Mouse (Mus musculus): ENCODE results near the gene Fam117b. TPM values are rescaled to one million over a fixed set of nuclear protein-coding genes. Genes with fewer than 3 reads are reported as not detected.

The Fam117b gene
- total and polyA plus RNA-seq, 3 experiments, result 6.4 to 11.4 (median 8.8) TPM

GRCm38 (mm10) chr1:59917401-59917800 is 4.6 kb downstream of the Fam117b start:
- no peak for TF ChIP-seq BHLHE40 (IDR thresholded peaks at IDR 0.05; ENCODE audit: low read depth, low read length)
- no peak overlapping the region for H3K4me3 ChIP-seq (replicated peaks in 1 of 3; ENCODE audit: low read depth in 2 of 3, low read length in 2 of 3, poor library complexity in 1 of 3)
- peaks cover 8% of the 10 kb centered on the region; the same call in 1 of the 2 replicates for H3K79me2 ChIP-seq (replicated peaks; ENCODE audit: control insufficient read depth, extremely low read depth, insufficient read depth, poor library complexity, severe bottlenecking)
- H3K9me3 ChIP-seq (replicated peaks; ENCODE audit: low read length), result no peaks in the 10 kb centered on the region
- H3K4me1 ChIP-seq (ENCODE audit: control insufficient read depth in 1 of 2, insufficient read depth in 2 of 2), result peaks cover 4 to 29% of the 10 kb centered on the region in 2 experiments; a peak in 2 of 4 replicates
- DNase-seq (ENCODE audit: extremely low read depth), result no peak
- H3K27me3 ChIP-seq (replicated peaks), result no peaks in the 10 kb centered on the region
- no peak overlapping the region for H3K9ac ChIP-seq (ENCODE audit: insufficient read depth, low read depth)
- H3K4me2 ChIP-seq (ENCODE audit: insufficient read depth, low read depth, poor library complexity, severe bottlenecking), result no peak overlapping the region
- no peaks in the 10 kb centered on the region for H3K36me3 ChIP-seq (replicated peaks in 1 of 2; ENCODE audit: control insufficient read depth in 1 of 2, insufficient read depth in 1 of 2, low read length in 1 of 2)
- dilution Hi-C loops (cut with MboI; ENCODE audit: extremely low pct_ligation_motif_present, extremely low pct_unique_long_range_greater_than_20kb, low sequenced_read_pairs) (no loop called here), in situ Hi-C loops (cut with MboI; ENCODE audit: low pct_ligation_motif_present, low pct_unique_long_range_greater_than_20kb, low sequenced_read_pairs) (no loop called here)
- no peak overlapping the region for H3K27ac ChIP-seq (ENCODE audit: insufficient read depth, low read depth)

DNA sequence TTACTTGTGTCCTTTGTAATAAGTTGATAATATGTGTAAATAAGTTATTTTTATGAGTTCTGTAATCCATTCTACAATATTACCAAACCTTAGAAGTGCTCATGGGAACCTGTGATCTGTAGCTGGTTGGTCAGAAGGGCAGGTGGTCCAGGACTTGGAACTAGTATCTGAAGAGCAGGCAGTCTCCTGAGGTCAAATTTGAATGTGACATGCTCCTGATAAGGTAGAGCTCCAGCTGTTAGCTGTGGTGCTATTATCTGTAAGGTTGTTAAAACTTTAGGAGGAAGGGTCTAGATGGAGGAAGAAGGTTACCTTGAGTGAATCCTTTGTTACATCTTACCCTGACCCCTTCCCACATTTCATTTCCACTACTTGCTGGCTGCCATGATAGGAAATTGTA is 5.3 kb downstream of the Fam117b start:
- H3K4me2 ChIP-seq (ENCODE audit: insufficient read depth, low read depth, poor library complexity, severe bottlenecking), result no peak overlapping the region
- H3K4me3 ChIP-seq (replicated peaks in 1 of 3; ENCODE audit: low read depth in 2 of 3, low read length in 2 of 3, poor library complexity in 1 of 3), result no peak overlapping the region
- dilution Hi-C loops (cut with MboI; ENCODE audit: extremely low pct_ligation_motif_present, extremely low pct_unique_long_range_greater_than_20kb, low sequenced_read_pairs) (no loop called here), in situ Hi-C loops (cut with MboI; ENCODE audit: low pct_ligation_motif_present, low pct_unique_long_range_greater_than_20kb, low sequenced_read_pairs) (no loop called here)
- H3K9ac ChIP-seq (ENCODE audit: insufficient read depth, low read depth), result no peak overlapping the region
- TF ChIP-seq PAX5 (IDR thresholded peaks at IDR 0.05; ENCODE audit: low read length) (no peak), MYC (IDR thresholded peaks at IDR 0.05; ENCODE audit: low read depth, low read length) (no peak), HCFC1 (IDR thresholded peaks at IDR 0.05; ENCODE audit: low read depth, low read length) (no peak), MAFK (IDR thresholded peaks at IDR 0.05; ENCODE audit: insufficient replicate concordance, low read length) (no peak), MXI1 (IDR thresholded peaks at IDR 0.05; ENCODE audit: low read depth, low read length) (no peak), NELFE (IDR thresholded peaks at IDR 0.05; ENCODE audit: low read depth, low read length) (no peak), POLR2A (IDR thresholded peaks at IDR 0.05; ENCODE audit: low read depth, low read length) (no peak), USF1 (IDR thresholded peaks at IDR 0.05; ENCODE audit: low read depth, low read length) (no peak), MEF2A (IDR thresholded peaks at IDR 0.05; ENCODE audit: borderline replicate concordance, low read depth, low read length) (no peak), IRF4 (IDR thresholded peaks at IDR 0.05; ENCODE audit: low read depth, low read length) (no peak), UBTF (IDR thresholded peaks at IDR 0.05; ENCODE audit: low read depth, low read length) (no peak), ZKSCAN1 (IDR thresholded peaks at IDR 0.05; ENCODE audit: borderline replicate concordance, low read depth, low read length) (no peak), KAT2A (IDR thresholded peaks at IDR 0.05; ENCODE audit: insufficient replicate concordance, low read length) (no peak), ELF1 (IDR thresholded peaks at IDR 0.05; ENCODE audit: low read depth, low read length) (no peak)
- peaks cover 4 to 32% of the 10 kb centered on the region in 2 experiments; a peak in 2 of 4 replicates for H3K4me1 ChIP-seq (ENCODE audit: control insufficient read depth in 1 of 2, insufficient read depth in 2 of 2)
- no peak overlapping the region for H3K27ac ChIP-seq (ENCODE audit: insufficient read depth, low read depth)
- H3K36me3 ChIP-seq (replicated peaks in 1 of 2; ENCODE audit: control insufficient read depth in 1 of 2, insufficient read depth in 1 of 2, low read length in 1 of 2), result no peaks in the 10 kb centered on the region
- peaks cover 3% of the 10 kb centered on the region for H3K9me3 ChIP-seq (replicated peaks; ENCODE audit: low read length)
- H3K79me2 ChIP-seq (replicated peaks; ENCODE audit: control insufficient read depth, extremely low read depth, insufficient read depth, poor library complexity, severe bottlenecking), result peaks cover 8% of the 10 kb centered on the region; the same call in 1 of the 2 replicates
- DNase-seq (ENCODE audit: extremely low read depth), result no peak
- no peaks in the 10 kb centered on the region for H3K27me3 ChIP-seq (replicated peaks)
